Mouse (Mus musculus) neural tube, embryonic 12.5 days (tissue): ENCODE measurements around the gene Camk2g. TPM values are rescaled to one million over a fixed set of nuclear protein-coding genes. Genes with fewer than 3 reads are reported as not detected.
A peak's percentile ranks its signal among the peaks of the same experiment; 100 is the strongest.

Experiments
- ATAC-seq: fragments of 200-750 bp; cut with Nextera tagmentation; 2 replicates; pipeline ENCODE4 v1.8.0; 2017; ENCODE audit warnings: low read depth, mild to moderate bottlenecking, moderate TSS enrichment, moderate library complexity; ENCODE audit not compliant: low FRiP score
- H3K27ac ChIP-seq: fragments of 300-500 bp; sonication (generic); 2 replicates; pipeline ENCODE4 v1.5.1; 2016
- H3K27me3 ChIP-seq: fragments of 300-500 bp; sonication (generic); replicated peaks from 2 replicates; pipeline ENCODE4 v1.6.1; 2016; ENCODE audit warnings: mild to moderate bottlenecking
- H3K36me3 ChIP-seq: fragments of 300-500 bp; sonication (generic); 2 replicates; pipeline ENCODE4 v1.6.1; 2016; ENCODE audit warnings: mild to moderate bottlenecking
- H3K4me1 ChIP-seq: fragments of 300-500 bp; sonication (generic); 2 replicates; pipeline ENCODE4 v1.6.1; 2016
- H3K4me2 ChIP-seq: fragments of 300-500 bp; sonication (generic); replicated peaks from 2 replicates; pipeline ENCODE4 v1.6.1; 2016; ENCODE audit warnings: mild to moderate bottlenecking
- H3K4me3 ChIP-seq: fragments of 300-500 bp; sonication (generic); 2 replicates; pipeline ENCODE4 v1.5.1; 2016
- H3K9ac ChIP-seq: fragments of 300-500 bp; sonication (generic); 2 replicates; pipeline ENCODE4 v1.6.1; 2016; ENCODE audit warnings: mild to moderate bottlenecking
- H3K9me3 ChIP-seq: fragments of 300-500 bp; sonication (generic); 2 replicates; pipeline ENCODE4 v1.6.1; 2016; ENCODE audit warnings: mild to moderate bottlenecking
- WGBS: fragments of 180-500 bp; shearing (Covaris S2); methylation state at CpG from one replicate; pipeline ENCODE4 v1.1.7; 2016; 5-methylcytosine and 5-hydroxymethylcytosine counted together
- polyA plus RNA-seq: library from polyadenylated mRNA; unstranded; fragments of >200 nt; fragmentation: Nextera tagmentation; extraction: Ambion mirVana; gene quantifications from 2 replicates; pipeline ENCODE4 v1.2.1, GENCODE M21; 2016

Camk2g gene
- polyA plus RNA-seq, 1 experiment from 2014 or later: 105 TPM

- 96% methylated on average over 7 of the region's 8 CpGs for WGBS
- peaks cover 2% of the 10 kb centered on the region; the same call in 1 of the 2 replicates for H3K4me1 ChIP-seq
- no peak for ATAC-seq
- H3K4me3 ChIP-seq: no peak overlapping the region
- peaks cover 67% of the 10 kb centered on the region for H3K36me3 ChIP-seq
- H3K9me3 ChIP-seq: no peaks in the 10 kb centered on the region
- no peaks in the 10 kb centered on the region for H3K27me3 ChIP-seq
- H3K9ac ChIP-seq: no peak overlapping the region
- H3K4me2 ChIP-seq: no peak overlapping the region
- H3K27ac ChIP-seq: no peak overlapping the region
These were observed 13.7 kb downstream of the Camk2g start for GRCm38 (mm10) chr14:20780217-20780616.

DNA sequence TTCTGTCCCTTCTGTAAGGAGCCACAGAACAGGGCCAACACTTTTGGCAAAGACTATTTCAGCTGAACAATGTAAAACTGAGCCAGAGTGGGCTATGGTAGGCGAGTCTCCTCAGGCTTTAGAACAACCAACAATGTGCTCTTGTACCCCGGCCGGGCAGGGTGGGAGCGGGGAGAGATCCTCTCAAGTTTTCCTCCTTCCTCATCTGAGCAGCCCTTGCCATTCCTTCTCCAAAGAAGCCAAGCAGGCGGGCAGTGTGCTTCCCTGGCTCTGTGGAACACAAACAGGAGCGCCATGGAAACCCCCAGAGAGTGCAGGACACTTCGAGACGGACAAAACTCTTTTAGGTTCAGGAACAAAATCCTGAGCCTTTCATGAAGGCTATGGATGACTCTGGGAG is 15.4 kb downstream of the Camk2g start:
- H3K27me3 ChIP-seq: no peaks in the 10 kb centered on the region
- no peak for ATAC-seq
- H3K4me3 ChIP-seq: no peak overlapping the region
- no peak overlapping the region for H3K9ac ChIP-seq
- no peaks in the 10 kb centered on the region; the same call in 1 of the 2 replicates for H3K4me1 ChIP-seq
- WGBS: 90% methylated on average over 8 of the region's 8 CpGs
- peaks cover 52% of the 10 kb centered on the region for H3K36me3 ChIP-seq
- H3K4me2 ChIP-seq: no peak overlapping the region
- H3K9me3 ChIP-seq: no peaks in the 10 kb centered on the region
- no peak overlapping the region for H3K27ac ChIP-seq

- no peak overlapping the region for H3K9ac ChIP-seq
- H3K4me1 ChIP-seq: no peaks in the 10 kb centered on the region; the same call in 1 of the 2 replicates
- 42% methylated on average over 6 of the region's 6 CpGs for WGBS
- H3K9me3 ChIP-seq: no peaks in the 10 kb centered on the region
- no peak overlapping the region for H3K4me2 ChIP-seq
- no peak overlapping the region for H3K27ac ChIP-seq
- H3K27me3 ChIP-seq: no peaks in the 10 kb centered on the region
- peaks cover 31% of the 10 kb centered on the region for H3K36me3 ChIP-seq
- no peak for ATAC-seq
- H3K4me3 ChIP-seq: no peak overlapping the region
These were observed 18.2 kb downstream of the Camk2g start for GRCm38 (mm10) chr14:20775661-20776060.

DNA sequence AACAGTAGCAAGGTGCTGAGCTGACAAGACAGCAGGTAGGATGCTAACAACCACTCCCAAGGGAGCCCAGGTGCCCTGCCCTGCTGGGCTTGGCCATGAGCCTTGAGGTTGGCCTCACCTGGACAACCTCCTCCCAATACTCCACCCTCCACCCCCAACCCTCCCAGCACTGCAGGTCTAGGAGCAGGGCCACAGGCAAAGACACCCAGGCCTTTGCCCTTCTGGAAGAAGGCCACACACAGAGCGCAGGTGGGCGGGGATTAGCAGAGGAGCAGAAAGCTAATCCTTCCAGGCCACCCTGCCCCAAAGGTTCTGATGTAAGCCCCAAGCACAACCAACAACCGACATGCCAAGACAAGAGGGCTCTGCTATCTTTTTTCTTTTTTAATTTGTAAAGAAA is 20.5 kb downstream of the Camk2g start:
- no peak overlapping the region for H3K4me2 ChIP-seq

GRCm38 (mm10) chr14:20772808-20773207 is 21.1 kb downstream of the Camk2g start:
- 86% methylated on average over 6 of the region's 6 CpGs for WGBS
- Histone ChIP-seq H3K36me3 (peaks cover 44% of the 10 kb centered on the region), H3K27me3 (no peaks in the 10 kb centered on the region), H3K4me2 (no peak overlapping the region), H3K27ac (no peak overlapping the region), H3K4me3 (no peak overlapping the region), H3K9me3 (no peaks in the 10 kb centered on the region), H3K4me1 (no peaks in the 10 kb centered on the region; the same call in 1 of the 2 replicates), H3K9ac (no peak overlapping the region)
- no peak for ATAC-seq

More for the DNA sequence above, 20.5 kb downstream of the Camk2g start:
- Histone ChIP-seq H3K36me3 (peaks cover 45% of the 10 kb centered on the region), H3K9ac (no peak overlapping the region), H3K4me1 (no peaks in the 10 kb centered on the region; the same call in 1 of the 2 replicates), H3K27ac (no peak overlapping the region), H3K4me3 (no peak overlapping the region), H3K9me3 (no peaks in the 10 kb centered on the region), H3K27me3 (no peaks in the 10 kb centered on the region)
- 73% methylated on average over 3 of the region's 3 CpGs for WGBS
- no peak for ATAC-seq

DNA sequence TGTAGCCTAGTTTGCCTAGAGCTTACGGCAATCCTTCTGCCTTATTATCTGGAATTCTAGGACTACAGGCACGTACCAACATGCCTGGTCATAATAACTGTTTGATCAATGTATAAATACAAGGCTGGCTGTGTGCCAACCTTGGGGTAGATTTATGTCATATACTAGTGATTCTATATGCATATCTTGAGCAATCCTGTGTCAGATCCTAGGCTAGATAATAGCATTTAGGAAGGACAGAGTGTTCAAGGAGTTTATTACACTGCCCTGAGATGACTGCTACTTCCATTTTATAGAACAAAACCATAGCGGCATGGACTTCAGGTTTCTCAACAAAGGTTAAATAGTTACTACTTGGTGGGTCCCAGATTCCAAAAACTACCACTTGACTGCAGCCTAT is 21.9 kb downstream of the Camk2g start:
- H3K9me3 ChIP-seq: no peaks in the 10 kb centered on the region

GRCm38 (mm10) chr14:20768581-20768980 is 25.3 kb downstream of the Camk2g start:
- peaks cover 50% of the 10 kb centered on the region for H3K36me3 ChIP-seq
- no peak overlapping the region for H3K9ac ChIP-seq
- 83% methylated on average over 5 of the region's 5 CpGs for WGBS
- no peaks in the 10 kb centered on the region for H3K9me3 ChIP-seq
- no peaks in the 10 kb centered on the region for H3K4me1 ChIP-seq
- H3K27me3 ChIP-seq: no peaks in the 10 kb centered on the region
- ATAC-seq: no peak
- no peak overlapping the region for H3K4me2 ChIP-seq
- no peak overlapping the region for H3K4me3 ChIP-seq
- no peak overlapping the region for H3K27ac ChIP-seq

More for the DNA sequence above, 21.9 kb downstream of the Camk2g start:
- H3K36me3 ChIP-seq: peaks cover 35% of the 10 kb centered on the region
- 95% methylated on average over 3 of the region's 3 CpGs for WGBS
- H3K9ac ChIP-seq: no peak overlapping the region
- H3K4me2 ChIP-seq: no peak overlapping the region
- H3K27ac ChIP-seq: no peak overlapping the region
- no peak for ATAC-seq
- no peaks in the 10 kb centered on the region; the same call in 1 of the 2 replicates for H3K4me1 ChIP-seq
- no peaks in the 10 kb centered on the region for H3K27me3 ChIP-seq
- no peak overlapping the region for H3K4me3 ChIP-seq

DNA sequence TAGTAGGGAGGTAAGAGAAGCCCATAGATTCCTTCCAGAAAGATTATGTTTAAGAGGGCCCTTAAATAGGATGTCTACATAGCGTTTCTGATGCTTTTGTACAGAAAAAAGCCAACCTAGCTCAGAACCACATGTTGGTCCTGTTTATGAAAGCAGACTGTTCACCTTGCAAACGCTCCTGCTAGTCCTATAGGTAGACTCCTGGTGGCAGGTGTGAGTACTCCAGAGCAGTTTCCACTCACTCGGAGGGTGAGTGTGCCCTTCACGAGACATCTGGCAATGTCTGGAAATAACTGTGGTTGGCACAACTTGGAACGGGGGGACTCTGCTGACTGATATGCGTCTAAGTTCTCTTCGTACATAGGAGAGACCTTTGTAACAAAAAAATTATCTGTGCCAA is 26.0 kb downstream of the Camk2g start:
- Histone ChIP-seq H3K4me3 (no peak overlapping the region), H3K4me1 (no peaks in the 10 kb centered on the region), H3K4me2 (no peak overlapping the region), H3K9ac (no peak overlapping the region), H3K36me3 (peaks cover 56% of the 10 kb centered on the region), H3K27ac (no peak overlapping the region), H3K27me3 (no peaks in the 10 kb centered on the region), H3K9me3 (no peaks in the 10 kb centered on the region)
- ATAC-seq: no peak
- 93% methylated on average over 7 of the region's 7 CpGs for WGBS

- H3K36me3 ChIP-seq: peaks cover 69% of the 10 kb centered on the region
- no peaks in the 10 kb centered on the region for H3K27me3 ChIP-seq
- 32% methylated on average over 12 of the region's 12 CpGs for WGBS
- ATAC-seq: peak; percentile 68; the same call in 1 of the 2 replicates
- H3K9me3 ChIP-seq: no peaks in the 10 kb centered on the region
- no peak overlapping the region for H3K4me2 ChIP-seq
- no peak overlapping the region for H3K9ac ChIP-seq
- H3K4me1 ChIP-seq: no peaks in the 10 kb centered on the region
- H3K27ac ChIP-seq: no peak overlapping the region
- H3K4me3 ChIP-seq: no peak overlapping the region
These were observed 28.1 kb downstream of the Camk2g start for GRCm38 (mm10) chr14:20765642-20766258.

- H3K27ac ChIP-seq: no peak overlapping the region
- peaks cover 69% of the 10 kb centered on the region for H3K36me3 ChIP-seq
- no peaks in the 10 kb centered on the region for H3K27me3 ChIP-seq
- no peak for ATAC-seq
- no peak overlapping the region for H3K4me3 ChIP-seq
- no peaks in the 10 kb centered on the region for H3K9me3 ChIP-seq
- no peak overlapping the region for H3K4me2 ChIP-seq
- 89% methylated on average over 5 of the region's 5 CpGs for WGBS
- no peak overlapping the region for H3K9ac ChIP-seq
- no peaks in the 10 kb centered on the region for H3K4me1 ChIP-seq
These were observed 28.9 kb downstream of the Camk2g start for GRCm38 (mm10) chr14:20764942-20765341.

GRCm38 (mm10) chr14:20758768-20759435 is 35.0 kb downstream of the Camk2g start:
- H3K9ac ChIP-seq: no peak overlapping the region
- H3K36me3 ChIP-seq: peaks cover 89% of the 10 kb centered on the region
- ATAC-seq: no peak
- no peaks in the 10 kb centered on the region for H3K4me1 ChIP-seq
- no peaks in the 10 kb centered on the region for H3K27me3 ChIP-seq
- H3K27ac ChIP-seq: no peak overlapping the region
- no peak overlapping the region for H3K4me2 ChIP-seq
- 85% methylated on average over 8 of the region's 8 CpGs for WGBS
- H3K4me3 ChIP-seq: no peak overlapping the region
- no peaks in the 10 kb centered on the region for H3K9me3 ChIP-seq

DNA sequence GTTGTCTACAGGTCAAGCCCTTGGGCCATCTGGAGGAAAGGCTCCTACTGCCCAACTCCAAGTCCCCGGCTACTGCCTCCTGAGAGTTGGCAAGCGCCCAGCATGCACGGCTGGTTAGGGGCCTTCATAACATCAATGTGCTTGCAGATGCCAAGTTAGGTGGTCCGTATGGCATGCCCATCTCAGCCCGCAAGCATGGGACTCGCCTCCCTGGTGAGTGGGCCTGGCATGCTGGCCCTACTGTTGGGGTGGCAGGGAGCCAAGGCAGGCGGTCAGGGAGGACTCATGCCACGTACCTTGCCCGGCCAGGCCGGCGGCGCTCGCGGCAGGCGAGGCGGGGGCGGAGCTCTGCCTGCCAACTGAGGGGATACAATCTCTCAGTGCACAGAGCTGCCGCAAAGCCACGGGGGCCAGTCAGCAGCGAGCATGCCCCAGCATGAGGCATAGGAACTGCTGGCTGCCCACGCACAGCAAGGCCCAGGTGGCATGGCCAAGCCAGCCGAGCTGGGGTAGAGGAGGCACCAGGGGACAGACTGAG is 36.4 kb downstream of the Camk2g start:
- H3K36me3 ChIP-seq: peaks cover 74% of the 10 kb centered on the region
- no peak for ATAC-seq

More for the DNA sequence above, 36.4 kb downstream of the Camk2g start:
- H3K27ac ChIP-seq: no peak overlapping the region
- no peak overlapping the region for H3K9ac ChIP-seq
- H3K4me2 ChIP-seq: no peak overlapping the region
- H3K27me3 ChIP-seq: no peaks in the 10 kb centered on the region
- H3K9me3 ChIP-seq: no peaks in the 10 kb centered on the region
- no peaks in the 10 kb centered on the region for H3K4me1 ChIP-seq
- 94% methylated on average over 22 of the region's 22 CpGs for WGBS
- H3K4me3 ChIP-seq: no peak overlapping the region
